Mouse (Mus musculus) ES-E14 (cell line): ENCODE measurements around the gene Lin28a.

ENCODE experiments used
- MAFK ChIP-seq: IDR thresholded peaks from 2 replicates; pipeline ENCODE4 v1.6.1; 2014; ENCODE audit warnings: mild to moderate bottlenecking, low read depth, low read length, inconsistent platforms; ENCODE audit not compliant: insufficient read depth
- ZNF384 ChIP-seq: IDR thresholded peaks from 2 replicates; pipeline ENCODE4 v1.6.1; 2012; ENCODE audit warnings: low read depth, low read length, inconsistent platforms

DNA sequence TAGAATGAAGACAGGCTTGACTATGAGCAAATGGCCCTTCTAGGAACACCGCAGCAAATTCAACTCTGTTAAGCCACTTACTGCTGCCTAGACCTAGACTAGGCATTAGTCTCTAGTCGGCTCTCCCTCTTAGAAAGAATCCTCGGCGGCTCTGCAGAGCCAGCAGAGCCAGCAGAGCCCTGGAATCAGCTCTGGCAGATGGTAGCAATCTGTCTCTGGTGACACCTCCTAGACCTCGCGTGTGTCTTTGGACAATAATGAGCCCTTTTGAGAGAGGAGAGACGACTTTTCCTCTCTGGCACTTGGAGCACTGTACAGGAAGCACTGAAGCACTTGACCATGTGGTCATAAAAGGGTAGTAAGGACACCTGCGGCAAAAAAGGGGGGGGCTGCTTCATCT lies 46.9 kb downstream of the Lin28a start:
- no peak for TF ChIP-seq ZNF384
- TF ChIP-seq MAFK = no peak
